Mouse (Mus musculus) WW6 (cell line): ENCODE data around the gene Tmem52b.
"Not testable (repeated sequence)": the region's sequence is repeated elsewhere in the genome, so short reads cannot be mapped to it uniquely, and the experiment has no call there.

Experiments
- DNase-seq: peaks from one replicate; pipeline ENCODE4 v3.0.0-alpha.2; 2013; ENCODE audit warnings: low read depth, low spot score

Tmem52b gene

DNA sequence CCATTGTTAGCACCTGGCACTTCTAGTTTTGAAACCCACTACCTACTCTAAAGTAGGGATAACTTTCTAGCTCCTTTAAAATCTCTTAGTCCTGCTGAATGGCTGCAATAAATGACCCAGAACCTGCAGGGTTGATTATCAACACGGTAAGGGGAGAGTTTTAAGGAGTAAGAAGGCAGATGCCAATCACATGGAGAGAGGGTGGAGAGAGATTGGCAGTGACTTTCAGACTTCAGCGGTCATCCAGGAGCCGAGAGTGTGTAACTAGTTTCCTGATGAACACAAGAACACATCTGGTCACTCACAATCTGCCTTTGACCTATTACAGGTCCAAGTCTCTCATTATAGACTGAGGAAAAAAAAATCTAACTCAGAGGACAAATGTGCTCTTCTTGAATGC is at the start of gene Tmem52b:
Gene Tmem52b (plus strand): TSS at position 189 of the 400 bp plus-strand sequence.
- DNase-seq, result no peak

DNA sequence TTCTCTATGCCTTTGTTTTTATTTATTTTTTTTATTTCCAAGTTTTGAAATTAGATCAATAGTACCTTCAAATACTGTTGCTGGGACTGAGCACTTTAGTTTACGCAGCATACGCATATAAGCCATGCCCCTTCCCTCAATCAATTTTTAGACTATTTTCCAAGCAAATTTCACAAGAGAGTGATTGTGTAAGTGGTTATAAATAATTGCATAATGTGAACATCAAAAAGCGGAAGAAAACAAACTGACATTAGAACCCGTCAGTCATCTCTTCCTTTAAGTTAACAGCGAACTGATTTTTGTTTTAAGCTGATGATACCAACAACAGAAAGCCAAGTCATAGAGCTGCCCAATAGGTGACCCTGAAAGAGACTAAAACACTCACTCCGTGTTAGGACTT is 41.0 kb upstream of the Tmem52b start:
- no peak for DNase-seq

DNA sequence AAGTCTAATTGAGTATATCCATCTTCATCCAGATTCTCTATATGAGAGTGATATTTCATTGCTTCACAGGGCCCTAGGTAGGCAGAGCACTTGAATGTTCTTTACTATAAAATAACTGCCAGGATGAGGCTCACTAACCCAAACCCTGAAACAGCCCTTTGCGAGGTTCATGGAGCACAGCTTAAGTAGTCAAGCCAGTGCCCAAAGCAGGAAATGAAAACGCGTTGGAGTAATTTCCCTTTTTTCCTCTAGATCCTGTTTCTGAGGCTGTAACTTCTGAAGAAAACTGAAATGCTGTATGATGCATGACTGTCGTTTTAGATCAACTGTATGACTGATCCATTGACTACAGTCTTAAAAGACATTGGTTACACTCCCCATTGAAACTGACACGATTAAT is 39.7 kb upstream of the Tmem52b start:
- DNase-seq, result no peak

DNA sequence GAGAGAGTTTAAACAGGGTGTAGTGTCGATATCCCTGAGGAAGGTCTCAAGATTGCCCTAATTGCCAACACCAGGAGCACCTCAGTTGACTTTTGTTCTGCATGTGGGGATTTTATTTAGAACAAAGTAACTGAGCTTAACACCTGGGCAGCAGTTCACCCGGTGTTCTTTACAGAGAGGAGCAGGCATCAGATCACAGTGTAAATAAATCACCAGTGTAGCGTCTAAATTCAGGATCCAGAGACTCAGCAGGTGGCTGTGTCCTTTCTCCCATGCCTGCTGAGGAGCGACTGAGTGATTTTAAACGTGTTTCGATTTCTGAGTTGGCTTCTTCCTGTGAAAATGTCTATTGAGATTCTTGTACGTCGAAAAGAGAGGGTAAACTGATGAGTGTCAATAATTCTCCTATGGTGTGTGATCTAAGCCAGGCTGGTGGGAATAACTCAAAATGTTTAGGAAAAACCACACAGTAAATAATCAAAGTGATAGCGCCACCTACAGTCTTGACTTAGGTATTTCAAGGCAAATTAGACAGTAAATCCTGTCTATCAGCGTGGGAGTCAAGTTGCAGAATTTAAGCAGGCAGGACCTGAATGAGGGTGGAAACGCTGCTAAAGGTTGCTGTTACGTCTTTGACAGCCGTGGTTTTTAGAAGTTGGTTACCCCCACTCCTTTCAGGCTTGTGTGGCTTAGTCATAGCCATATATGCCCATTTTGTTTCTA is 35.8 kb upstream of the Tmem52b start:
- DNase-seq, result no peak

DNA sequence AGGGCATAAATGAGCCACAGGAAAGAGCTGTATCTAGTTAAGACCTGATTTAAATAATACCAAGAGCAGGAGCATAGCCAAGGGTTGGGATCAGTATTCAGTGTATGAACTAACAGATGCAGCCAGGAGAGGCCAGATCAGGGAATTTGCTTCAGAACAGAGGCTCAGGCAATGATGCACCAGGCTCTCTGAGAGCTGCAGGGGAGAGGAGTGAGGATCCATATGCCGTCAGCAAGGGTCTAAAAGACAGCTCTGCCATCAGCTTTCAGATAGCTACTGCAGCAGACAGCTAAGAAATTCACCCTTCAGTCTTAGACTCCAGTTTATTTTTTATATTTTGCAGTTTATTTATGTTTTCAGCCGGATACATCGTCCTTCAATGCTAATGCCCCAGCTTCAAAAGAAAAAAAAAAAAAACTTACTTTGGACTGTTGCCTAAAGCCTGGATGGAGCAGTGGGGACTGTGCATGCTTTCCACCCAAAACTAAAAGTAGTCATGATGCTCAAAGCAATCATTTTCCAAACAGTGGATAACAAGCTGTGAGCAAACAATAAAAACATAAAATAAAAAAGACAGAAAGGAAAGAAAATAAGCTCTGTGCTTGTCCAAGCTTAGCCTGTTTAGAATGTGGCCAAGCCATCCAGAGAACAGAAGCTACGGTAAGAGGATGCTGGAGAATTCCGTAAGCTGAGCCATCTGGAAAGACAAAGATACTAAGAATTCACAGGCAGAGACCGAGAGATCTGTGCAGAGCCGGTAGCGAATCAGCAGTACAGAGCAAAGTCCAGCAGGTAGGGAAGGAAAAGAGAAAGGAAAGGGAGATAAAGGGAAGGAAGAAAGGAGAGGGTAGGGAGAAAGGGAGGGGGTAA is 32.0 kb upstream of the Tmem52b start:
- DNase-seq, result no peak

DNA sequence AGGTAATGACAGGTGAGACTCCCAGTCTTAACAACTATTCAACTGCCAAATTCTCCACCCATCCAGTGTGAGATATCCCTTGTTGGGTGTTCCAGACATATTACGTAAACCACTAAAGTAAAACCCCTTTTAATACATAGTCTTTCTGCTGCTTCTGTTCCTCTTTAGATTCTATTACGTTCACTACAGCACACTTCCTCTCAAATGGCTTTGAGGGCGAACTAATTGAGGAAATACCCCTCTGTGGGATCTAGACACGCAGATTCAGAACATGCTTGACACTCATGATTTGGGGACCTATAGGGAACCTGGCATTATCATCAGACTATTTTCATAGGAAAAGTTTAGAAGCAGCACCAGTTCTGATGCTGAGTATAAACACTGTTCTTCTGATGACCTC is 17.4 kb upstream of the Tmem52b start:
- no peak for DNase-seq

DNA sequence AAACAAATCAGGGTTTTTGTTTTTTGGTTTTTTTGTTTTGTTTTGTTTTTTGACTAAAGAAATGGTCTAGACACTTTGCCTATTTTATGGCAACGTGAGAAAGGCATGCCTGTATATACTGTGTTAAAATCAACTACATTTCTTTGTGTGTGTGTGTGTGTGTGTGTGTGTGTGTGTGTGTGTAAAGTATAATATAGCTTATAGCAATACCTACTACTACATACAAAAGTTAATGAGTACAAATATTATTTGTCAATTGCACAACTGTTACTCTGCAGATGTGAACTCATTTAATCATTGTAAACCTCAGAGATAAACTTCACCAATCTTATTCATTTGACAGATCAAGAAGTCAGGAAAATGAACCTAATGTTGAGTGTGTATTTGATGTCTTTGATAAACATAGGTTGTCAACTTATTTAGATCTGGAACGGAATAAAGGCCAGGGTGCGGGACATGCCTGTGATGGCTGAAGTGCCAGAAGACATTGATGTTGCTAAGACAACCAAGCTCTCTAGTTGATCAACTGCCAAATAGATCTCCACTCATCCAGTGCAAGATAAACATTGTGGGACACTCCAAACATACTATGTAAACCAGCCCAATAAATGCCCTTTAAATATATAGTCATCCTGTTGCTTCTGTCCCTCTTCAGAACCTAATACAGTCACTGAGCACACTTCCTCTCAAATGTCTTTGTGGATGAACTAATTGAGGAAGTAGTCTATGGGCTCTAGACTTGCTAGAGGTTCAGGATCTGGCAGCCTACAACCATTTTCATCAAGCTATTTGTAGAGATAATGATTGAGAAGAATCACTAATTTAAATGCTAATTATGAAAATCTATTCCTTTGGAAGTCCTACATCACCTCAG is 14.8 kb upstream of the Tmem52b start:
- DNase-seq, result no peak

DNA sequence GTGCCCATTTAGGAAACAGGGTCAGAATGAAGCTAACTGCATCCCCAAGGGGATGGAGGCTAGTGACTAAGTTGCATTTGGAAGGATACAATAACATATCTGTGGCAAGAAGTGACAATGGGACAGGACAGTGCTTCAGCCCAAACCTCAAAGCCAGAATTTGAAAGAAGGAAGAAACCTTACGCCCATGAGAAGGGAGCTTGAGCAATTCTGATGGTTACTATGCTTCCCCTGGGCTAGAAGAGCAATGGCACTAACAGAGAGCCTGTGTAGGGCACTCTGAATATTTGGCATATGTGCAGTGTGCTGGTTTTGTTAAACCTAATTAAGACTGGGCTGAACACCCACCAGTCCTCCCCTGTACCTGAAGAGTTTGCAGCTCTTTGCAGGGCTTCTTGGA is 12.8 kb upstream of the Tmem52b start:
- DNase-seq, result not testable (repeated sequence)

DNA sequence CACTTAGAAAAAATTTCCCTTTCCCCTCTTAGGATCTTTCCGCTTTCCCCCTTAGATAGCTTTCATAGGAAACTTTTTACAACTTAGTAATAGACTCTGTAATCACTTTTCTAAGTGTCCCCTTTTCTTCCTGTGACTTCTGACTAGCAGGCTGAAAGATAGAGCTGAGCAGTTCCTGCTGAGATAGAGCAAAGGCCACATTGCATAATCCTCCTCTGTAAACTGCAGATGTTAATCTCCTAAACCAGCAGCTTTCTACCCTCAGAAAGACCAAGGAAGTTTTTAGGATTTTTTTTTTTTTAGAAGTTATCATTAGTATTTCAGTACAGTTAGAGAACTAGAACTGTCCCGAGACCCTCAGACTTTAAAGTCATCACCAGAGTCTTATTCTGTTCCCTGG is 8.9 kb upstream of the Tmem52b start:
- no peak for DNase-seq

DNA sequence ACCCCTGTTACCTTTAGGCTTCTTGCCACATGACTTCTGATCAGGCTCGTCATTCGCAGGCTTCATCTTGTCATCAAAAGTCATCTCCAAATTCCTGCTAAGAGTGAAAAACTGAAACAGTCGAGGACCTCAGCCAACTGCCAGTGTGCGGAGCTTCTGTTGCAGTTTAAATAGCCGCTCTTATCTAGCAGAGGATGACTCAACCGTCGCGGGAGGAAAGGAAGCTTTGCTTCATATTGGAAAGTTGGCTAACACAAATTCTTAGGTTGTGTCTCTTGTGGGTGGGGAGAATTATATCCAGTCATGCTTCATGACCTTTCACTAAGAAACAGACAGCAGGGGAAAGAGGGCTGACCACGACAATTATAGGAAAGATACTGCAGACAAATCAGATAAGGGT is 5.3 kb upstream of the Tmem52b start, which contains the start of gene Olr1:
Gene Olr1 (minus strand): TSS at position 142 of the 400 bp plus-strand sequence.
- DNase-seq, result no peak

DNA sequence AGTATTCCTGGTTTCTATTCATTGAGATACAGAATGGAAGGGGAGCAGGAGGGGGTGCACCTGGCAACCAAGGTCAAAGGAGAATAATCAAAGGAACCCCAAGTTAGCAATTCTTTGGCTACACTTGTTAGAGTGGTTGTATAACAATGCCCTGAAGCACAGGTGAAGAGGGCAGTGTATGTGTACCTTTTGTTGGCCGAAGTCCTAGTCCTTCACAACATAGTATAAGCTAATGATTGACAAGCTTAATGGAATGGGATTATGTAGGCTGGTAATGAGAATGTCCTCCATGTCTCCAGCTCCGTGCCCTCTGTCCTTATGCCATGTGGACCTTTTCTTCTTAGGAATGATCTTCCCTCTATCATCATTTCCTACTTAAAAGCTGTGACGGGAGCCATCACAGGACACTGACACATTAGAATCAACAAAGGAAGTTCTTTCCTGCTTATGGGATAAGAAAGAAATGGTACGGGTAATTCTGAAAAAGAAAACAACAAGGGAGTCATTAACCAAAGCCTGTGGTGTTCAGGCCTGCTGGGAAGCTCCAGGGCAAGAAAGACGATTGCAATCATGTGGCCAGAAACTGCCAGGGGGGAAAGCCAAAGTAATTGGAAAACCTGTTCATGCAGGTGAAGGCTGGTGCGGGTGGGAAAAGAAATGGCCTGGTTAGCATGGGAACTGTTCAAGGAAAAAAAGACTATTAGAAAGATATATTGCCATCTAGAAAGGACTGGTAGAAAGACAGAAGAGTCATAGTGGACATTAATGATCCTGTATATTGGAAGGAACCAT is 2.0 kb upstream of the Tmem52b start:
- DNase-seq, result no peak

DNA sequence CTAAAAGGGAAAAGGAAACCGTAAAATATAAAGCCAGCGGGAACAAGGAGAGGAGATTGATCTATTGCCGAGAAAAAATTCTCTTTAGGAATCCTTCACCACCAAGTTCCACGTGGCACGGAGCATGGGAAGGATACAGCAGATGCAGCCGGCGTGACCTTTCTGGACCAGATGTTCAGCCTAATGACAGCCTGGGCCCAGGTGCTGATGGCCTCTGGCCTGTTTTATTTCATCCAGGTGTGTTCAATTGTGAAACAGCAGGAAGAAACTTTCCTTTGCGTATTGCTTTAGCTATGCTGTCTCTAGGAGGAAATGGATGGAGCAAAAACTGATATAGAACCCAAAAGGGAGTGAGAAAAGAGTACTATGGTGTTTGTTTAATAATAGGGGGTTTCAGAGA is 513 bp downstream of the Tmem52b start:
- no peak for DNase-seq

DNA sequence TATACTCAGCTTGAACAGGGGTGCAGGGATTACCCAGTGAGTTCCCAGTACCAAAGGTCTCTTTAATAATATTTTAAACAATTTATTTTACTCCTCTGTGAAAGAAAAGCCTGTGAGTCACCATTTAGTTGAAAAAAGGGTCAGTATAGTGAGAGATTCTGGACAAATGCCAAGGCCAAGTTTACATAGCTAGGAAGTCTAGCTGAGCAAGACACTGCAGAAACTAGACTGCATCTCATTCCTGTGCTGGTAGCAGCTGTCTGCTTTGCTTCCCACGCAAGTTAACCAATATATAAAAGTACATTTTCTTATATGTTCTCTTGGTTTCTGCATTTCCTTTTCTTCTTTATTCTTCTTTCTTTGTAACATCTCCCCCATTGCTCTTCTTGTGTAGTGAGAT is 1.1 kb downstream of the Tmem52b start:
- DNase-seq, result no peak

DNA sequence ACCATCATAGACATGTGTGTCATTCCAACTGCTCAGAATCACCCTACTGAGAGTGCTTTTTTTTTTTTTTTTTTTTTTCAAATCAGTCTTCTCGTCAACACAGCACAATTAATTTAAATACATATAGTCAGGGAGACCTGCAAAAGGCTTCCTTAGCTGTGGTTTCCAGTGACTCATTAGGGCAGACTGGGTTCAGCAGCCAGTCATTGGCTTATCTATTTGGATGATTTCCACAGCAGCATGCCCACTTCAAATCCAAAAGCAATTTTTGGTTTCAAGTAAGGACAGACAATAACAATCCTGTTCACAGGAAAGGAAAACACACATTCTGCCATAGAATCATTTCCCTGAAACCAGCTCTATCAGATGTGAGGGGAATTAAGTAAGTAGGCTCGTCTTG is 2.0 kb downstream of the Tmem52b start:
- DNase-seq, result no peak

DNA sequence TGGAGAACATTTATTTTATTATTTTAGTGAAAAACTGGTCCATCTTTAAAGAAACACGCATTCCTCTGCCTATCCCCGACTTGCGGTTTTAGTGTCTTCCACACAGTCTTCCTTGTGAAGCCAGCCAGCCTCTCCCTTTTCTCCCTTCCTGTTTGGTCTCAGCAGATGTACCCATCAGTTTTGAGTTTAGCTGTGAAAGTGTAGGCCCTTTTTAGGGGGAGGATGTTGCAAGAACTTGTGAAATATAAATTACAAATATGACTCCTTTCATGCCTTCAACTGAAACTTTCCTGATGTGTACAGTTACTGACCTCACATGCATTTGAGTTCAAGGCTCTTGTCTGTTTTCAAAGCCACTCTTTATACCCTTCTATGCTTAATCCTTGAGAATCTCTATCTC is 2.7 kb downstream of the Tmem52b start:
- no peak for DNase-seq

DNA sequence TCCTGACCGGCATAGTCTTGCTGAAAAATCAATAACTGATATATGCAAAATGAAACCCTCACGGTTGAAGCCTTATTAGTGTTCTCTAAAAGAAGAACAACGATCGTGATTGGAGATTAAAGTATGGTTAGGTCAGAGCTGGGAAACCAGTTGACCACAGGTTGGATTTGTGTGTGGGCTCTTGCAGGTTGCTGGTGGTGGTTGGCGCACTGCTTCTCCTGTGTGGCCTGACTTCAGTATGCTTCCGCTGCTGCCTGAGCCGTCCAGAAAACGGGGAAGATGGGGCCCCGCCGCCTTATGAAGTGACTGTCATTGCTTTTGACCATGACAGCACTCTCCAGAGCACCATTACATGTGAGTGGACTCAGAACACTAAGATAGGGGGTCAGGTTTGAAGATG is 4.0 kb downstream of the Tmem52b start:
- no peak for DNase-seq

DNA sequence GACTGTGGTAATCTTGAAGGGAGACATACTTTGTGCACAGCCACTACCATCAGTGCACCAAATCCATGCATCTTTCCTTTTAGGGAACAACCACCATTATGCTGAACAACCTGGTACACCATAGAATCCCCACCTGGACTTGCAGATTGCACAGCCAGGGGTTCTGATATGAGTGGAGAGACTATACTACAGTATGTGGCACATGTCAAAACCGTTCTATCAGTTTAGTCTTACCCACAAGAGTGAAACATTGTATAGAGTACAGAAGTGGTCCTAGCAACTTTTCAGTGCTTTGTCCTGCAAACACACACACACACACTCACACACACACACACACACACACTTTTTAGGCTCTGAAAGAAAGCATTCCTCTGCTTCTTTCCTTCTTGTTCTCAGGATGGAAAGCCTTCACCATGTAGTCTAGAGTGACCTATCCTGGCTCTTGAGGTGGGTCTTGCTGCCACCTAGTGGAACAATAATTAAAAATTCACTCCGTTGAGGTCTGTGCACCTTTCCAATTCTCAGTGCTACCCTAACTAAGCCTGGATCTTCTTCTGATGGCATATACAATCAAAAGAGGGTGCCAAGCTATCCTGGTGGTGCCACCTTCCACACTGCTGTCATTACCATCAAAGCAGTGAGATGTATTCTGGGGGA is 5.5 kb downstream of the Tmem52b start:
- no peak for DNase-seq

DNA sequence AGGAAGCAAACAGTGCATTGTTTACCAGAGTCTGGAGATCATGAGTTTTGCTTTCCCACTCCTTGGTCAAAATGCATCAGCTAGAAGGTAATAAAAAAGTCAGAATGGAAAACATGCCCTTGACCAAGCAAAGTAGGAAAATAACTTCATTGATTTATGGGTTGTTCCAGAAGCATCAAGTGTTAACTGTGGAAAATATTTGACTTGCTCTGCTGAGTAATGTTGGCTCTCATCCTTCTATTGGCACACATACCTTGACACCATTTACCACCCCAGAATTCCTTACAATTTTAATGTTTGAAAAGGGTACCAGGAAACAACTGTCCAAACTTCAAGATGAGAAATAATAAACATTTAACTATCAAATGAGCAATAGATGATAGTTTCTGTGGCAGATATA is 13.7 kb downstream of the Tmem52b start:
- no peak for DNase-seq

DNA sequence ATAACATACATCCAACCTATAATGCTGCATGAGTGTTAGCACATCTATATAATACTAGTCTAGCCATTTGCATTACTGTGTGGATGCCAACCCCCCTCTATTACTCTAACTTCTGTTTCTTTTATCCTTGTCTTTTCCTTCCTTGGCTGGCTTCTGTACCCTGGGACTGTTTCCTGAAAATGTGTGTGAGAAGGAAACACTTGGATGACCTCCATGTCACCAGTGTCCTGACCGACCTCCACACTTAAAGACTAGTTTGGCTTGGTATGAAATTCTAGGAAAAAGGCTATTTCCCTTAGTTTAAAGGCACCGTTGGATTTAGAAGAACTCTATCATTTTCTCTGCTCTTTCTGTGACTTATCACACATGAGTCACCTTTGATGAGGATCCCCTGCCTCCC is 15.1 kb downstream of the Tmem52b start:
- no peak for DNase-seq

DNA sequence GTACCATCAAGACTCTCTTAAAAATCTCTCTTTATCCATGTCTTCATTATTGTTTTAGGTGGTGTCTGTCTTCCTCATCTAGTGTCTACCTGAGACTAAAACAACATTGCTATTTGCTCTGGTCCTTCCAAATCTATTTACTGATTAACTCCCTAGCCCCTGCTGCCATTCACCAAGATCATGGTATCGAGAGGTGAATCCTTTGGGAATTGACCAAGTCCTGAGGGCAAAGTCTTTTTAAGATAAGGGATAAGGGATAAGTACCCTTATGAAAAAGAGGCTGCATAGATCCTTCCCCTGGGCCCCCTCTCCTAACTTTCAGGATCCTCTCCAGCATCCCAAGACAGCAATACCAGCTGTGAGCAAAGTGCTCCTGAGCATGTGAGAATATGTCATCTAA is 17.2 kb downstream of the Tmem52b start:
- no peak for DNase-seq

DNA sequence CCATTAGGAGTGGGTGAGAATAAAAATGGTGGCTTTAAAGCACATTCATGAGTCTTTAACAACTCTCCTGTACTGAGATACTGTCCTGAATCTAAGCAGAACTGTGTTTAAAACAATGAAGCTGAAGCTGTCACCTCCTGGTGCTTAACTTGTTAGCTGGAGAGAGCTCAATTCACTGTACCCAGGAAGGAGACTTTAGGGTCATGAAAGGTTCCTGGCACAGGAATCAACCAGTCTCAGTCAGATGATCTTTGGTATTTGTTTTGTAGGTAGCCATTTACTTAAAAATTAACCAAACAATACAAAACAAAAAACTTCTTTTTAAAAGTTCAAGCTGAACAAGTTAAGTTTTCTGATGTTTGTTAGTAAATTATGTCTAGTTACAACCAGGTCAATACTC is 17.9 kb downstream of the Tmem52b start:
- no peak for DNase-seq
